Mouse (Mus musculus) urinary bladder, postnatal 25 days (tissue): ENCODE measurements at regions not wholly inside any gene's neighbourhood (a gene's known extent, or its start where the extent isn't known, plus 50 kb on each side); places are given as distances from the start of the nearest gene placed in this dataset.
A peak's percentile ranks its signal among the peaks of the same experiment; 100 is the strongest.

Experiments
- DNase-seq: peaks from one replicate; pipeline ENCODE4 v3.0.0; 2022; ENCODE audit warnings: low spot score

- no peak for DNase-seq
Measured at GRCm38 (mm10) chr1:194334752-194335719, 283.0 kb upstream of the Plxna2 start.

- no peak for DNase-seq
Measured at GRCm38 (mm10) chr1:194332639-194333038, 285.4 kb upstream of the Plxna2 start.

GRCm38 (mm10) chr1:194330471-194330870 is 287.5 kb upstream of the Plxna2 start:
- DNase-seq, result no peak

GRCm38 (mm10) chr1:194320320-194321036 is 297.5 kb upstream of the Plxna2 start:
- no peak for DNase-seq

GRCm38 (mm10) chr1:194318351-194318750 is 299.7 kb upstream of the Plxna2 start:
- no peak for DNase-seq

- DNase-seq, result no peak
Measured at GRCm38 (mm10) chr1:194315593-194315992, 302.4 kb upstream of the Plxna2 start.

GRCm38 (mm10) chr1:194310373-194310772 is 307.6 kb upstream of the Plxna2 start:
- DNase-seq, result no peak

- no peak for DNase-seq
Measured at GRCm38 (mm10) chr1:194308648-194309047, 309.4 kb upstream of the Plxna2 start.

GRCm38 (mm10) chr1:194303951-194304350 is 314.1 kb upstream of the Plxna2 start:
- no peak for DNase-seq

- DNase-seq, result no peak
Measured at GRCm38 (mm10) chr1:194302775-194303174, 315.2 kb upstream of the Plxna2 start.

- DNase-seq, result no peak
Measured at GRCm38 (mm10) chr1:194281941-194282340, 336.1 kb upstream of the Plxna2 start.

- DNase-seq, result no peak
Measured at GRCm38 (mm10) chr1:194268028-194268427, 350.0 kb upstream of the Plxna2 start.

GRCm38 (mm10) chr1:194262374-194262773 is 355.6 kb upstream of the Plxna2 start:
- no peak for DNase-seq

- DNase-seq, result no peak
Measured at GRCm38 (mm10) chr1:194259957-194260356, 358.1 kb upstream of the Plxna2 start.

- DNase-seq, result no peak
Measured at GRCm38 (mm10) chr1:194244776-194245366, 373.1 kb upstream of the Plxna2 start.

GRCm38 (mm10) chr1:194241111-194241510 is 376.9 kb upstream of the Plxna2 start:
- no peak for DNase-seq

- no peak for DNase-seq
Measured at GRCm38 (mm10) chr1:194231206-194231605, 386.8 kb upstream of the Plxna2 start.

GRCm38 (mm10) chr1:194226550-194227160 is 391.4 kb upstream of the Plxna2 start:
- no peak for DNase-seq

GRCm38 (mm10) chr1:194225786-194226185 is 392.2 kb upstream of the Plxna2 start:
- DNase-seq, result no peak

- DNase-seq, result no peak
Measured at GRCm38 (mm10) chr1:194224046-194224445, 394.0 kb upstream of the Plxna2 start.

GRCm38 (mm10) chr1:194223610-194224009 is 394.4 kb upstream of the Plxna2 start:
- no peak for DNase-seq

- DNase-seq, result peak; percentile 57
Measured at GRCm38 (mm10) chr1:194223015-194223414, 395.0 kb upstream of the Plxna2 start.
